Mouse (Mus musculus) heart, embryonic 15.5 days (tissue): ENCODE results near the gene Abhd6. TPM values are rescaled to one million over a fixed set of nuclear protein-coding genes. Genes with fewer than 3 reads are reported as not detected.

ENCODE experiments used
- ATAC-seq: fragments of 200-750 bp; cut with Nextera tagmentation; replicated peaks from 2 replicates; pipeline ENCODE4 v1.8.0; 2017; ENCODE audit warnings: low read depth, moderate TSS enrichment; ENCODE audit not compliant: insufficient number of reproducible peaks, insufficient read depth, low FRiP score
- H3K27ac ChIP-seq: fragments of 300-500 bp; sonication (generic); 2 replicates; pipeline ENCODE4 v1.5.1; 2015; ENCODE audit warnings: mild to moderate bottlenecking, inconsistent platforms
- H3K27me3 ChIP-seq: fragments of 300-500 bp; sonication (generic); 2 replicates; pipeline ENCODE4 v1.6.1; 2015; ENCODE audit warnings: inconsistent platforms
- H3K36me3 ChIP-seq: fragments of 300-500 bp; sonication (generic); 2 replicates; pipeline ENCODE4 v1.6.1; 2015; ENCODE audit warnings: mild to moderate bottlenecking, inconsistent platforms
- H3K4me1 ChIP-seq: fragments of 300-500 bp; sonication (generic); replicated peaks from 2 replicates; pipeline ENCODE4 v1.6.1; 2015; ENCODE audit warnings: inconsistent platforms
- H3K4me2 ChIP-seq: fragments of 300-500 bp; sonication (generic); 2 replicates; pipeline ENCODE4 v1.6.1; 2015; ENCODE audit warnings: inconsistent platforms, mild to moderate bottlenecking, moderate library complexity
- H3K4me3 ChIP-seq: fragments of 300-500 bp; sonication (generic); 2 replicates; pipeline ENCODE4 v1.5.1; 2015; ENCODE audit warnings: mild to moderate bottlenecking, inconsistent platforms
- H3K9ac ChIP-seq: fragments of 300-500 bp; sonication (generic); 2 replicates; pipeline ENCODE4 v1.6.1; 2015; ENCODE audit warnings: mild to moderate bottlenecking, inconsistent platforms
- H3K9me3 ChIP-seq: fragments of 300-500 bp; sonication (generic); replicated peaks from 2 replicates; pipeline ENCODE4 v1.6.1; 2016; ENCODE audit warnings: inconsistent platforms
- WGBS: fragments of 180-500 bp; shearing (Covaris S2); methylation state at CpG from one replicate; pipeline ENCODE4 v1.1.7; 2015; ENCODE audit warnings: mixed read lengths; 5-methylcytosine and 5-hydroxymethylcytosine counted together
- polyA plus RNA-seq: library from polyadenylated mRNA; unstranded; fragments of >200 nt; fragmentation: Nextera tagmentation; extraction: Ambion mirVana; gene quantifications from 2 replicates; pipeline ENCODE4 v1.2.1, GENCODE M21; 2015

Gene Abhd6
- polyA plus RNA-seq, 1 experiment from 2014 or later: 9.9 TPM

DNA sequence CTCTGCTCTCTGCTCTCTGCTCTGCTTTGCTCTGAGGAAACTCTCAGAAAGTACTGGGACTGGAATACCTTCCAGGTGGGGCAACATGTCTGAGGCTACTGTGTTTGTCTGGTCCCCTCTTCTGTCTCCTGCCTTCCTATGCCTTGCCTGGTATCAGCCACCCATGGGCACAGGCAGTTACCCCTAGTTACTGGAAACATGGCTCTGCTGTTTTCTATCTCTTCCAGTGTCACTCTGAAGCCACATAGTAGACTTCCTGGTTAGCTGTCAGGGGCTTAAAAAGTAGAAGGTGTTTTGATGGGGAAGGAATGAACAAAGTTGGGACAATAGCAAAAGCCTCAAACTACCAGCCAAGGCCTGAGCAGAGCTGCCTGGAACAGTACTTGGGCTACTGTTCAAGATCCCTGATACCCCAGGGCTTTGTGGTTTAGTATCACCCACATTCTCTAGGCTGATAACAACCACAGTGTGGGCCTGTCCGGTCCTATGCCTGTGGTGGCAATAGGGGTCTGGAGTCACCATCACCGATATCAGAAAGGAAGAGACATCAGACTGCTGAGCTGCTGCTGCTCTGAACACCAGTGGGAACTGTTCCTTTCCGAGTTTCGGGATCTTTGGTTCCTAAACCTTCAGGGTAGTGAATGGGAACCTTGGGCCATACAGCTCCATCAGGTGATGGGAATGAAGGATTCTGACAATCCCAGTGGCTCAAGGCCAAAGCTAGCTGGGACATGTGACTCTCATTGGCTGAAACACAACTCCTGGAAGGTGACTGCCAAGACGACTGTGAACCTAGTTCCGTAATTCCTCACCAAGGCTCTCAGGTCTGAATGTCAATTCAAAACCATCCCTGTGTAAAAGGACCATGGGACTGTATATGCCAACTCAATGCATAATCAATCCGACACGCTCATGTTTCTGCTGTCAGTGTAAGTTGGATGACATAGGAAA lies 61.4 kb downstream of the Abhd6 start:
- 77% methylated on average over 8 of the region's 8 CpGs for WGBS
- Histone ChIP-seq H3K4me1 (peaks cover 4% of the 10 kb centered on the region; the same call in 1 of the 2 replicates), H3K9me3 (no peaks in the 10 kb centered on the region), H3K4me2 (no peak overlapping the region), H3K27ac (no peak overlapping the region), H3K27me3 (0 out of 2 replicates have a peak, but pooled peaks cover 3% of the 10 kb centered on the region), H3K9ac (no peak overlapping the region), H3K36me3 (no peaks in the 10 kb centered on the region), H3K4me3 (no peak overlapping the region)
- ATAC-seq: no peak

DNA sequence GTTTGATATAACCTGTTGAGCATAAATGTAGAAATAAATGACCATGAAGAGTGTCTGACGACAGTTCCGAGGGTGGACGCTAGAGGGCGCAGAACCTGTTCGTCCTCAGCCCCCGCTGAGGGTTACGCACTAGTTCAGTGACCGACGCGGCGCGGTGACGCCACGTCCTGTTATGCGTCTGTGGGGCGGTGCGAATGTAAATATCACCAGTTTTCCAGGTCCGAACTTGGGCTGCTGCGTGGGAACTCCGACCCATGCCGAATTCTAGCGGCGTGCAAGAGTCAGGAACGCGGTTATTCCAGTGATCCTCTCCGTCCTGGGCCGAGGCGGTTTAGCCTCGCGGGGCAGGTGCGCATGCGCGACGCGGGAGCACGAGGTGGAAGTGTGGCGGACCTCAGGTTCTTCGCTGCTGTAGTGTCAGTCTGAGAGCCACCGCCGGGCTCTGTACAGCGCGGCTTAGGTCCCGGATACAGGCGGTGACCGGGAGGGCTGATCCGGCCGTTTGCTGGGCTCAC lies 77.5 kb downstream of the Abhd6 start, which contains the start of gene Rpp14:
Rpp14 (plus strand) TSS at position 203 of the 515 bp plus-strand sequence.
- Histone ChIP-seq H3K9ac (peak within 1 kb of the TSS; percentile 78), H3K36me3 (peaks cover 17% of the 10 kb centered on the region), H3K27ac (peak within 1 kb of the TSS; percentile 99), H3K4me3 (peak within 1 kb of the TSS; percentile 77), H3K27me3 (no peaks in the 10 kb centered on the region), H3K9me3 (no peaks in the 10 kb centered on the region), H3K4me2 (peak within 1 kb of the TSS; percentile 78), H3K4me1 (peaks cover 14% of the 10 kb centered on the region)
- WGBS: under 1% methylated on average over 47 of the region's 47 CpGs
- ATAC-seq: peak; percentile 92

DNA sequence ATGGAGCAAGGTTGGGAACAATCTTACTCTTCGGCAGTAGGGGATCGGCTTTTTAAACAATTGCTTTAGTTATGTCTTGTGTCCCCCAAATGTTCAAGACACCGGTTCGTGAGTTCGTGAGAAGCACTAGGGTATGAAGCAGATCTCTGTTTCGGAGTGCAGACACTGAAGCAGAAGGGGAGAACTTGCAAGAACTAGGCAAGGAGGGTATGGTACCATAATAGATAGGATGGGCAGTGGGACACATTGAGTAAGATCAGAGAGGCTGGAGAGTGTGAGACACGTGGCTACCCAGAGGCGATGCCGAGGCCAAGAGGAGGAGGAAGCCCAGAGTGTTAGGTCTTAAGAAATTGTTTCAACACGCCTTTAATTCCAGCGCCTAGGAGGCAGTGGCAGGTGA lies 78.0 kb downstream of the Abhd6 start:
- peaks cover 14% of the 10 kb centered on the region for H3K4me1 ChIP-seq
- peak overlapping the region; percentile 77 for H3K4me3 ChIP-seq
- H3K9ac ChIP-seq: peak overlapping the region; percentile 78
- peak overlapping the region; percentile 99 for H3K27ac ChIP-seq
- no peaks in the 10 kb centered on the region for H3K9me3 ChIP-seq
- WGBS: 3% methylated on average over 11 of the region's 11 CpGs
- peak; percentile 30 for ATAC-seq
- H3K27me3 ChIP-seq: no peaks in the 10 kb centered on the region
- peak overlapping the region; percentile 78 for H3K4me2 ChIP-seq
- peaks cover 22% of the 10 kb centered on the region for H3K36me3 ChIP-seq

DNA sequence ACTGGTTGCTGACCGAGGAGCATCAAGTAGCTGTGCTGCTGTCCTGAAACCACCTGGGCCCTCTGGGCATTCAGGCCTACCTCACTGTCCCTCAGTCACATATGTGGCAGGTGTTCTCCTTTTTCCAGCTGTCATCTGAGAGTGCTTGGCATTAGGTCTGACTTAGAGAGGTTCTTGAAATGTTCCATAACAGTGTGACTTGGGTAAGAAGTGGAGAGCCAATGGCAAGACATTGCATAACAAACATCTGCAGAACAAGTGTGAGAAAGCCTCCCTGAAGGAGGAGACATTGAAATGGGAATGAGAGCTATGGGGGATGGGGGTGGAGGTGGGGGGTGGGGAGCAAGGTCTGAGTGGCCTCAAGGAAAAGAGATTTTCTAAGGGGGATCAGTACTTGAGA lies 80.2 kb downstream of the Abhd6 start:
- no peak overlapping the region for H3K4me3 ChIP-seq
- H3K27me3 ChIP-seq: no peaks in the 10 kb centered on the region
- ATAC-seq: no peak
- no peak overlapping the region for H3K27ac ChIP-seq
- no peak overlapping the region for H3K9ac ChIP-seq
- H3K9me3 ChIP-seq: no peaks in the 10 kb centered on the region
- no peak overlapping the region for H3K4me2 ChIP-seq
- H3K4me1 ChIP-seq: peaks cover 14% of the 10 kb centered on the region
- 90% methylated on average over 1 of the region's 1 CpGs for WGBS
- peaks cover 44% of the 10 kb centered on the region for H3K36me3 ChIP-seq

DNA sequence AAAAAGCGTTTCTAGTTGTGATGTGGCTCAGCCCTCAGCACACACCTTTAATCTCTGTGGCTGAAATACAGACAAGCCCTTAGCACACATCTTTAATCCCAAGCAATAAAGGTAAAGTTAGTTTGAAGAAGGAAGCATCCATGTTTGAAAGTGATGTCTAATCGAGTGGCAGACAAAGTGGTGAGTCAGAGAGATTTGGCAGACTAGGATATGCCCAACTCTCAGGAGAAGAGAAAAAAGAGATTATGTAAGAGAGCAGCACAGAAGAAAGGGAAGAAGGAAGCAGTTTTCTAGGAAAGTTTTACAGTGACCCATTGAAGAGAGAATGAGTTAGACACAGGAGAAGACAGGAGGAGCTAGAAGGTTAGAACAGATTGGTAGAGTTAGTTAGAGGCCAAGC lies 86.3 kb downstream of the Abhd6 start:
- Histone ChIP-seq H3K27me3 (no peaks in the 10 kb centered on the region), H3K9ac (no peak overlapping the region), H3K36me3 (peaks cover 68% of the 10 kb centered on the region), H3K9me3 (no peaks in the 10 kb centered on the region), H3K4me1 (no peaks in the 10 kb centered on the region), H3K4me2 (no peak overlapping the region), H3K27ac (no peak overlapping the region), H3K4me3 (no peak overlapping the region)
- WGBS: 86% methylated on average over 2 of the region's 2 CpGs
- no peak for ATAC-seq

DNA sequence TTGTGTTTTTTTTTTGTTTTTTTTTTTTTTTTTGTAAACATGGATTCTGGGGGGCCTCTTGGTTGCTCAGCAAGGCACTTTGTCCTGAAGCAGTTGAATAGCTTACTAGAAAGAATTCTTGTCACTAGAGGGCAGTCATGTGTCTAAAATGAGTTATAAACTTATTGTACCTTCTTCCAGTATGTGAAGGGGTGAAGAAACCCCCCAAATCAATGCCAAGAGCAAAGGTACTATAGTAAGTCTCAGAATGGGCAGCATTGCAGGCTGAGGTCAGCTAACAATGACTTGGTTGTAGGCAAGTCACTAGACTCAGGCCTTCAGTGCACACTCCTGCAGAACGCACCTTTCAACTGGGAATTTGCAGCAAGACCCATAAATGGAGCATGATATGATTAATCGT lies 89.9 kb downstream of the Abhd6 start:
- Histone ChIP-seq H3K9me3 (no peaks in the 10 kb centered on the region), H3K4me3 (no peak overlapping the region), H3K4me2 (no peak overlapping the region), H3K27ac (no peak overlapping the region), H3K9ac (no peak overlapping the region), H3K27me3 (no peaks in the 10 kb centered on the region), H3K36me3 (peaks cover 32% of the 10 kb centered on the region), H3K4me1 (peaks cover 7% of the 10 kb centered on the region)
- 84% methylated on average over 2 of the region's 2 CpGs for WGBS
- ATAC-seq: no peak

DNA sequence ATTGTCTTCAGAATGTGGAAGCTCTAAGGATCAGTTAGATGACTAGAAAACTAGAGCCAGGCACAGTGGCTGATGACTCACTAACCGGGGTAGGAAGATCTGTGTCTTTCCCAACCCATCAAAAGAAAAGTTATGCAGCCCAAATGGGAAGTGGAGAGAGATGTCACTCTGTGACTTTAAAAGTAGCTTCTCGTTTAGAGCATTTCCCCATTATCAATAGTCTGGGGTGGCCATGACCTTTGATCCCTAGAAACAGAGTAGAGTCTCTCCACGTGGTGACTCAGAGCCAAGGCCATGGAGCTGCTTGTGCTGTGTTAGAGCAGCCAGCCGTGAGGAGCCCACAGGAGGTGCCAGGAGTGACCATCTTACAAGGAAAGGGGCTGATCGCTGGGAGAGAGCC lies 90.7 kb downstream of the Abhd6 start:
- no peaks in the 10 kb centered on the region for H3K27me3 ChIP-seq
- H3K9ac ChIP-seq: no peak overlapping the region
- 60% methylated on average over 5 of the region's 5 CpGs for WGBS
- H3K4me1 ChIP-seq: peaks cover 9% of the 10 kb centered on the region
- H3K36me3 ChIP-seq: peaks cover 28% of the 10 kb centered on the region
- H3K27ac ChIP-seq: no peak overlapping the region
- no peak overlapping the region for H3K4me2 ChIP-seq
- H3K9me3 ChIP-seq: no peaks in the 10 kb centered on the region
- H3K4me3 ChIP-seq: no peak overlapping the region
- ATAC-seq: no peak

DNA sequence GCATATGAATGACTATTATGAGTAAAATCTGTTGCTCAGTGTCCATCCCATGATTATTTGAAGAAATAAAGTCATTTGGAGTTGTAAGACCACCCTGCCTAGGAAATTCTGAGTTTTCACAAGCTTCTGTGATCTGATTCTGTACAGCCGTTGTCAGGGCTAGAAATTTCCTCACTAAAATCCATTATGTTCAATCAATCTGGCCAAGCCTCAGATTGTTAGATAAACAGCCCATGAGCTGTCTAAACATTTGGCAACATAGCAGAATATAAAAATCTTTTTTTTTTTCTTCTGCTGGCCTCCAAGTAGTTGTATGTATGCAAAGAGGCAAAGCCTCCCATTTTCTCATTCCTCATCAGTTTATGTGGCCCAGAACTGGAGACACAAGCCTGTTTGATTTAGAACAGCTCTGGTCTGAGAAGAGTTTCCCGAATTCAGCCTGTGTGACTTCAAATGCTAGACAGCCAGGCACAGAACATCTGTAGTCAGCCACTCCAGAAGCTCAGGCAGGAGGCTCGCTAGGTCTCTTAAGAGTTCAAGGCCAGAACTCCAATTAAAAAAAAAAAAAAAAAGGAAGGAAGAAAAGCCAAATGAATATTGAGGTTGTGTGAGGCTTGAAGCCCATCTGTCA lies 92.3 kb downstream of the Abhd6 start:
- peaks cover 20% of the 10 kb centered on the region for H3K4me1 ChIP-seq
- no peaks in the 10 kb centered on the region for H3K9me3 ChIP-seq
- H3K4me3 ChIP-seq: no peak overlapping the region
- H3K27me3 ChIP-seq: no peaks in the 10 kb centered on the region
- peak overlapping the region; percentile 48 for H3K27ac ChIP-seq
- no peak overlapping the region for H3K9ac ChIP-seq
- peak overlapping the region; percentile 38; the same call in 1 of the 2 replicates for H3K4me2 ChIP-seq
- H3K36me3 ChIP-seq: peaks cover 12% of the 10 kb centered on the region
- ATAC-seq: no peak
- 52% methylated on average over 3 of the region's 3 CpGs for WGBS

DNA sequence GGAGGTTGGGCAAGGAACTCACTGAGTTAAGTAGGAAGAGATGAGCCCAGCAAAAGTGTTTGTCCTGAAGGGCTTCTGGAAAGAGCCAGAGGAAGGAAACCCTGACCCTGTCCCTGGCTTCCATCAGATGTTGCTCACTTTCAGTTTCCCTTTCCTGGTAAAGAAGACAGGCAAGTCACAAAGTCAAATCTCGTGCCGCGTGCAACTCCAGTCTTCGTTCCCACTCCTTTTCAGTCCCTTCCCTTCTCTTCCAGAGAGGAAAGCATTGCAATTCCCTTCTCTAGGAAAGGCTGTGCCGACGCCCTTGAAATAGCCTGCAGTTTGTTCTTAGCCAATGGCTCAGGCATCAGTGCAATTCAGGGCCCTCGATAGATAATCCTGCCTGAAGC lies 92.9 kb downstream of the Abhd6 start:
- ATAC-seq: no peak
- Histone ChIP-seq H3K4me3 (no peak overlapping the region), H3K9me3 (no peaks in the 10 kb centered on the region), H3K27ac (peak overlapping the region; percentile 48), H3K27me3 (no peaks in the 10 kb centered on the region), H3K4me2 (peak overlapping the region; percentile 38), H3K9ac (no peak overlapping the region), H3K4me1 (peaks cover 22% of the 10 kb centered on the region), H3K36me3 (peaks cover 7% of the 10 kb centered on the region; the same call in 1 of the 2 replicates)
- 52% methylated on average over 7 of the region's 7 CpGs for WGBS

DNA sequence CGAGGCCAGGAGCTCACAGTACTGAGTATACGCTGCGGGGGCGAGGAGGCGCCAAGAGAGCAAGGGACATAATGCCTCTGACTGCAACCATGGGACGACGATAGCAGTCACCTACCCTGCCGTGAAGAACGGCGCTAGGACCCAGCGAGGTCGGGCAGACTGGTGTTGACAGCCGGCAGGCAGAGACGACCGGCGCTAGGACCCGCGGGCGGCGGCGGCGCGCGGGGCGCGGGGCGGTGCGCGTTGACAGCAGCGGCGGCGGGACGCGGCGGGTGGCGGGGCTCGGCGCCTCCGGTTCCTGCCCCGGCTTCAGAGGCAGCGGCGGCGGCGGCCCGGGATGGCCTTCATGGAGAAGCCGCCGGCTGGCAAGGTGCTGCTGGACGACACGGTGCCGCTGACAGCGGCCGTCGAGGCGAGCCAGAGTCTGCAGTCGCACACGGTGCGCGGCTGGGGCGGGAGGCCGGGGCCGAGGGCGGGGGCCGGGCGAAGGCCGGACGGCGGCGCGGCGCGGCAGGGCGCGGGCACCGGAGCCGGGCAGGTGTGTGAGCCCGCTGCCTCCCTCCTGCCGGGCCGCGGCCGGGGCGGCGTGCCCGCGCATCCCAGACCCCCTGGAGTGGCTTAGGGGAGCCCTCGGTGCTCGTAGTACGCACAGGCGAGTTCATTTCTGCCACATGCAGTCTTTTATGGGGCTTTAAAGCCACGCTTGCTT lies 95.4 kb downstream of the Abhd6 start, which contains the start of gene Pxk:
Pxk (plus strand) TSS at position 234 of the 709 bp plus-strand sequence.
- no peaks in the 10 kb centered on the region for H3K36me3 ChIP-seq
- peak within 1 kb of the TSS; percentile 83 for H3K4me3 ChIP-seq
- peak within 1 kb of the TSS; percentile 75 for H3K4me2 ChIP-seq
- H3K9ac ChIP-seq: peak within 1 kb of the TSS; percentile 80
- peaks cover 22% of the 10 kb centered on the region for H3K4me1 ChIP-seq
- no peaks in the 10 kb centered on the region for H3K27me3 ChIP-seq
- 0% methylated on average over 70 of the region's 89 CpGs for WGBS
- peak; percentile 90 for ATAC-seq
- H3K27ac ChIP-seq: peak within 1 kb of the TSS; percentile 73
- no peaks in the 10 kb centered on the region for H3K9me3 ChIP-seq

DNA sequence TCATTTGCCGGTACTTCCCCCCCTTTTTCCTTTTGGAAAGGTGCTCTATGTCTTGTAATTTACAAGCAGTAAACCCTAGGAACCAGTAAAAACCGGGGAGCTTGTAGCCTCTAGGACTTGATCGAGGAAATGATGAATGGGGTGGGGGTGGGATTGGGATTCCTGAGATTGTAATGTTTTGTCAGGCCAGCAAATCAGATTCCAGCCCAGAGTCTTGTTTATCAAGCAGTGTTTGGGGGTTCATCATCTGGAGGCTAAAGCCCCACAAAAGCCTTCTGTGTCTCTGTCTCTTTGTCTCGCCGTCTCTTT lies 95.9 kb downstream of the Abhd6 start:
- Histone ChIP-seq H3K9ac (peak overlapping the region; percentile 80), H3K36me3 (no peaks in the 10 kb centered on the region), H3K9me3 (no peaks in the 10 kb centered on the region), H3K4me3 (peak overlapping the region; percentile 83), H3K27ac (peak overlapping the region; percentile 73), H3K4me1 (peaks cover 22% of the 10 kb centered on the region), H3K4me2 (peak overlapping the region; percentile 75), H3K27me3 (no peaks in the 10 kb centered on the region)
- 2% methylated on average over 5 of the region's 5 CpGs for WGBS
- ATAC-seq: no peak
